Mouse (Mus musculus) CH12.LX (cell line): ENCODE measurements around the gene Stk24.

ENCODE experiments used
- CTCF ChIP-seq, 2 experiments: IDR thresholded peaks in 1 of 2; conservative IDR thresholded peaks in 1 of 2; 2 replicates each; pipeline ENCODE4 v1.5.1; 2011 to 2012; ENCODE audit warnings: low read depth in 2 of 2, low read length in 2 of 2, improper control_type of control experiment in 1 of 2, inconsistent platforms in 1 of 2, mild to moderate bottlenecking in 1 of 2, moderate library complexity in 1 of 2
- KAT2A ChIP-seq: IDR thresholded peaks from 2 replicates; pipeline ENCODE4 v1.6.1; 2012; ENCODE audit warnings: low read length, improper control_type of control experiment, inconsistent platforms; ENCODE audit not compliant: insufficient replicate concordance
- MAFK ChIP-seq: IDR thresholded peaks from 2 replicates; pipeline ENCODE4 v1.6.1; 2011; ENCODE audit warnings: low read length, improper control_type of control experiment; ENCODE audit not compliant: insufficient replicate concordance
- NELFE ChIP-seq: IDR thresholded peaks from 2 replicates; pipeline ENCODE4 v1.6.1; 2011; ENCODE audit warnings: low read depth, low read length, improper control_type of control experiment
- SIN3A ChIP-seq: IDR thresholded peaks from 2 replicates; pipeline ENCODE4 v1.6.1; 2012; ENCODE audit warnings: low read length, improper control_type of control experiment, inconsistent platforms
- TBP ChIP-seq: conservative IDR thresholded peaks from 2 replicates; pipeline ENCODE4 v1.6.1; 2011; ENCODE audit warnings: low read depth, low read length, improper control_type of control experiment
- TCF12 ChIP-seq: IDR thresholded peaks from 2 replicates; pipeline ENCODE4 v1.6.1; 2014; ENCODE audit warnings: low read depth, mild to moderate bottlenecking, inconsistent platforms, low read length, improper control_type of control experiment
- USF1 ChIP-seq: IDR thresholded peaks from 2 replicates; pipeline ENCODE4 v1.6.1; 2014; ENCODE audit warnings: low read depth, mild to moderate bottlenecking, inconsistent platforms, low read length, improper control_type of control experiment
- ZC3H11A ChIP-seq: IDR thresholded peaks from 2 replicates; pipeline ENCODE4 v1.6.1; 2012; ENCODE audit warnings: low read depth, mild to moderate bottlenecking, inconsistent platforms, low read length, improper control_type of control experiment
- ZNF384 ChIP-seq: IDR thresholded peaks from 2 replicates; pipeline ENCODE4 v1.6.1; 2012; ENCODE audit warnings: low read depth, low read length, improper control_type of control experiment, inconsistent platforms

GRCm38 (mm10) chr14:121239386-121239785, 140.4 kb downstream of the Stk24 start:
- TF ChIP-seq KAT2A (no peak), TBP (no peak), NELFE (no peak), SIN3A (no peak), ZNF384 (no peak), USF1 (no peak), CTCF (conservative IDR thresholded peaks at IDR 0.05 in 1 of 2, IDR thresholded peaks at IDR 0.05 in 1 of 2; ENCODE audit: low read depth in 2 of 2, low read length in 2 of 2) (no peak), MAFK (no peak), TCF12 (no peak), ZC3H11A (no peak)
